Mouse (Mus musculus) cortical plate, adult 2 months (tissue): ENCODE measurements around the gene Kif26a. TPM values are rescaled to one million over a fixed set of nuclear protein-coding genes. Genes with fewer than 3 reads are reported as not detected.

Experiments used
- H3K27ac ChIP-seq: fragments of 200-500 bp; 2 replicates; pipeline ENCODE4 v1.5.1; 2012; ENCODE audit warnings: low read length, control low read depth, inconsistent platforms; ENCODE audit not compliant: insufficient read depth
- H3K4me1 ChIP-seq: fragments of 200-500 bp; 2 replicates; pipeline ENCODE4 v1.6.1; 2011; ENCODE audit warnings: low read length; ENCODE audit not compliant: control insufficient read depth, insufficient read depth
- H3K4me3 ChIP-seq: fragments of 200-500 bp; 2 replicates; pipeline ENCODE4 v1.5.1; 2011; ENCODE audit warnings: mild to moderate bottlenecking, low read length, control low read depth; ENCODE audit not compliant: insufficient read depth
- CTCF ChIP-seq: fragments of 200-500 bp; IDR thresholded peaks from 2 replicates; pipeline ENCODE4 v1.5.1; 2011; ENCODE audit warnings: mild to moderate bottlenecking, control low read depth, low read length; ENCODE audit not compliant: insufficient read depth; ENCODE audit errors: extremely low read depth
- POLR2A ChIP-seq: fragments of 200-500 bp; IDR thresholded peaks from 2 replicates; pipeline ENCODE4 v1.6.1; 2011; ENCODE audit warnings: mild to moderate bottlenecking, low read length, control low read depth; ENCODE audit not compliant: insufficient read depth; ENCODE audit errors: extremely low read depth
- polyA plus RNA-seq: library from polyadenylated mRNA; depleted of rRNA; stranded (reverse); fragments of >200 nt; gene quantifications from 2 replicates; pipeline ENCODE4 v1.2.3, GENCODE M21; 2012

The Kif26a gene
- polyA plus RNA-seq, 1 experiment = 3.3 TPM

GRCm38 (mm10) chr12:112156804-112157203 lies 10.8 kb downstream of the Kif26a start:
- TF ChIP-seq CTCF (no peak), POLR2A (no peak)
- no peak overlapping the region for H3K4me3 ChIP-seq
- no peaks in the 10 kb centered on the region for H3K4me1 ChIP-seq

GRCm38 (mm10) chr12:112158246-112158645 lies 12.2 kb downstream of the Kif26a start:
- Histone ChIP-seq H3K4me3 (no peak overlapping the region), H3K27ac (no peak overlapping the region), H3K4me1 (no peaks in the 10 kb centered on the region)
- no peak for TF ChIP-seq CTCF

More at GRCm38 (mm10) chr12:112156804-112157203, 10.8 kb downstream of the Kif26a start:
- no peak overlapping the region for H3K27ac ChIP-seq

DNA sequence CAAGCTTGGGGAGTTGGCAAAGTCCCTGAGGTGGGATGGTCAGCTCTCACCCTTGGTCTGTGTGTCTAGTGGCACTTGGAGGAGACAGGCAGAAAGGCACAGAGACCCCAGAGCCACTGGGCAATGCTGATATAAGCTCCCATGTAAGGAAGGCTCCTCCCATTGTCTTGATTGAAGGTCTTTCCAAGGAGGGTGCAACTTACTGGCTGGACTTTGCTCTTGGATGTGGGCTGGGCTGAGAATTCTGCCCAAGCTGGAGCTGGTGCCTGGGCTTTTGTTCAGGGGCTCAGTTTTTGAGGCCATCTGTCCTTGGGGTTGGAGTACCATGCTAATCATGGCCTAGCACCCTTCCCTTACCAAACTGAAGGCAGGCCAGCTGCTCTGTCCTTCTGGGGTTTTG lies 12.8 kb downstream of the Kif26a start:
- H3K4me1 ChIP-seq = no peaks in the 10 kb centered on the region
- TF ChIP-seq CTCF (no peak), POLR2A (no peak)

DNA sequence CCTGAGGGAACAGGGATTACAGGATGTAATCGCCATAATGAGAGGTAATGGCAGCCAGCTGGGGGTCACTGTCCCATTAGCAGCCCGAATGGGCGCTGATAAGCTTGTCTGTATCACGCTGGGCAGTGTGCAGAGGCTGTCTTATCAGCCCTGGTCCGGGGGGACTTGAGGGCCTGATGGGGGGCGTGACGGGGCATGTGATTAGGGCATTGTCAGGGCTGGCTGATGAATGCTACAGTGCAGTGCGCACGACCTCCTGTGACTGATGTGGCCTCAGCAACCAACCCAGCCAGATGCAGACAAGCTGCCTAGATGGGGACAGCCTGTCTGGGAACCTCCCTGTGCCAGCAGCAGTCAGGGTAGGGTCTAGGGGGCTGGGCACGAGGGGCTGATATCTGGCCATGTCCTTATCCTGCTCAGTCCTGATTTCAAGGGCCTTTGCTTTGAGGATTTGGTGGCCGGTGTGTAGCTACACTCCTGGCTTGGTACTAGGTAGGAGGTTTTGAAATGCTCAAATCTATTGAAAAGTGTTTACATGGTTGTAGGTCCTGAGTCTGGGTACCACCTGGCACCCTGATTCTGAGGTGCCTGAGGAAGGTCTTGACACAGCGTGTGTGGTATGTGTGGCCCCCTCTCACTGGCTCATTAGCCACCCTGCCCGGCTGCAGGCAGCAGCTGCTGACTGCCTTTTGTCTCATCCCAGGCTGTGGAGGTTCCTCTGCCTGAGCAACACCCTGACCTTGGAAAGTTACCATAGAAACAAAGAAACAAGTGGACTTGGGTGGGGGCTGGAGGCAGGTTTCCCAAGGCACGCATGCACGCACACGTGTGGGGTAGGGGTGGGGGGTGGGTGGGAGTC lies 18.2 kb downstream of the Kif26a start:
- no peak overlapping the region for H3K27ac ChIP-seq
- TF ChIP-seq CTCF (no peak), POLR2A (no peak)
- H3K4me1 ChIP-seq = no peaks in the 10 kb centered on the region
- H3K4me3 ChIP-seq = no peak overlapping the region

More for the DNA sequence above, 12.8 kb downstream of the Kif26a start:
- Histone ChIP-seq H3K27ac (no peak overlapping the region), H3K4me3 (no peak overlapping the region)

GRCm38 (mm10) chr12:112164840-112165219 lies 18.8 kb downstream of the Kif26a start:
- no peak overlapping the region for H3K27ac ChIP-seq
- H3K4me1 ChIP-seq = no peaks in the 10 kb centered on the region
- H3K4me3 ChIP-seq = no peak overlapping the region
- TF ChIP-seq CTCF (no peak), POLR2A (no peak)

DNA sequence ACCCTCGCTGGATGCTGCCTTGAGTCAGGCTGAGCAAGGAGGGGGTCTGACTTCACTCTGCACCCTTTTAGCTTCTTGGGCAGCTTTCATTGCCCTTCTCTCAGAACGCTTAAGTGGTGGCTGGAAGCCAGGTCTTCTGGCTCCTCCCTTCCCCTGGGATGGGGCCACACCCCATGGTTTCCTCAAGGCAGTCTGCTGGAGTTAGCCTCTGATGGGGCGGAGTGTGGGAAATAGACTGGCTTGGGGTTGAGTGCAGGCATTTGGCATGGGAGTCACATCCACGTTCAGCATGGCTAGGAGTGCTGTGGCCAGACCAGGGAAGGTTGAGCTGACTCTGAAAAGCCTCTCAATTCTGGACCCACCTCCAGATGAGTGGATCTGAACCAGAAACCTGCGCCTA lies 23.2 kb downstream of the Kif26a start:
- Histone ChIP-seq H3K4me3 (no peak overlapping the region), H3K27ac (no peak overlapping the region), H3K4me1 (0 out of 2 replicates have a peak, but pooled peaks cover 2% of the 10 kb centered on the region)
- no peak for TF ChIP-seq POLR2A
- no peak for TF ChIP-seq CTCF

DNA sequence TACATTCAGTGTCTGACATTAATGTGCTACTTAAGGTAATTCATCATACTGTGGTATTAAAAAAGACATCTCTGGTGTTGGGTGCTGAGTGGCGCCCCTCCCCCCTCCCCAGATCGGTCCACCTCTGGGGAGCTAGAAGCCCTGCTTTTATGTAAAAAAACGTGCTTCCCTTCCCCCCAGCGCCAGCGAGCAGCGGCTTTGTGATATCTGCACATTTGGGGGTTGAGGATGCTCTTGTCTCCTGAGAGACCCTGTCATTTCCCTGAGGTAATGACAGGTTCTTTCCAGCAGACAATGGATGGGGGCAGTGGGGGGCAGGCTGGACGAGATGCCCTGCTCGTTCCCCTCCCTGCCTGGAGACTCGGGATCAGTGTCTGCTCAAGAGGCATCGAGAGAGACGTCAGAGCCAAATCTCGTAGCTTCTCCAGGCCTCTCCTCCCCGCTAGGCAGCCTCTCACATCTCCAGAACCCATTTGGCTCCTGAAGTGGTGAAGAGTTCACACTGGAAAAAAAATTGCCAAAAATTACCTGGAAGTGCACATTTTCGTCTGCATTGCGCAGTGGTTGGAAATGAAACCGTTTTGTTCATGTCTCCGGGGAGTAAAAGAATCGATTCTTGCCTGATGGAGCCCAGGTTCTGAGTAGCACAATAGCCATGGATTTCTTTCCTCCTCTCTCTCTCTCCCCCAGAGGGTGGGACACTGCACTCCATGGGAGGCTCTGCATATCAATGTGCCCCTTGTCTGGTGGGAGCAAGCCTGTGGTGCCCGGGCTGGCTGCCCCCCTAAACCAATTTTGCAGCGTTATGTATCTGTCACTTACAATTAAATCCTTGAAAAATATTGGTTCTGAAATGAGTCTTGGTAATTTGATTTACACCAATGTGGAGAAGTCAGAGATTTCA lies 24.9 kb downstream of the Kif26a start:
- TF ChIP-seq CTCF (no peak), POLR2A (no peak)
- H3K27ac ChIP-seq = no peak overlapping the region

DNA sequence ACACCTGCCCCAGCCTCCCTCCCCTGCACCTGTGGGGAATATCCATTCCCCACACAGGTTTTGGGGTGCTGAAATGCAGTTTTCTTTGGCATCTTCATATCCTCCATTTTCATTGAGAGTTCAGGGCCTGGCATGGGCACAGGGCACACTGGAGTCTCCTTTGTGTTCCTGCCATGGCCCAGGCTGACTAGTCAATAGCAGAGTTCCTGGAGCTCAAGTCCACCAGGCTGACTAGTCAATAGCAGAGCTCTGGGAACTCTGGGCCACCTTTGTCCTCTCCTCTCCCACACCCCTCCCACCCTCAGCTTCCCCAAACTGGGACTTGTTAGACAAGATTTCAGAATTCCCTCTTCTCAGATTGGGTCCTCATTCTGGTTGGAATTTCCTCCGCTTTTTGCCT lies 25.6 kb downstream of the Kif26a start:
- TF ChIP-seq CTCF (no peak), POLR2A (no peak)
- Histone ChIP-seq H3K4me3 (no peak overlapping the region), H3K27ac (no peak overlapping the region), H3K4me1 (0 out of 2 replicates have a peak, but pooled peaks cover 2% of the 10 kb centered on the region)

More for the DNA sequence above, 24.9 kb downstream of the Kif26a start:
- Histone ChIP-seq H3K4me3 (no peak overlapping the region), H3K4me1 (0 out of 2 replicates have a peak, but pooled peaks cover 2% of the 10 kb centered on the region)

DNA sequence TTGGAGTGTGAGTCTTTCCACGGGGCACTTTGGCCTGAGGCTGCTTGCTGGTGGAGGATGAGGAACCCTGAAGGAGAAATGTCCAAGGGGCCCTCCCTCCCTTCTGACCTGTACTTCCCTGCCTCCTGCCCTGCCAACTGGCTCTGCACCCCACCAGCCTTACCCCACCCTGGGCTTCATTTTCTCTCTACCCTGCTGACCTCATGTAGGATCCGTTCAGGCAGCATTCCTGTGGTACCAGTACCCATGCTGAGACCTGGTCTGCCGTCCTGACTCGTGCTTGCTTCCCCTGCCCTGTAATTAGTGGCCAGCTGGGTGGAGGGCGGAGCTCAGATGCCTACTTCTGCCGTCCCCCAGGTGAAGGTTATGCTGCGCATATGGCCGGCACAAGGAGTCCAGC lies 26.2 kb downstream of the Kif26a start:
- no peak for TF ChIP-seq POLR2A
- no peak for TF ChIP-seq CTCF
- H3K27ac ChIP-seq = no peak overlapping the region
- H3K4me3 ChIP-seq = no peak overlapping the region
- 0 out of 2 replicates have a peak, but pooled peaks cover 2% of the 10 kb centered on the region for H3K4me1 ChIP-seq

DNA sequence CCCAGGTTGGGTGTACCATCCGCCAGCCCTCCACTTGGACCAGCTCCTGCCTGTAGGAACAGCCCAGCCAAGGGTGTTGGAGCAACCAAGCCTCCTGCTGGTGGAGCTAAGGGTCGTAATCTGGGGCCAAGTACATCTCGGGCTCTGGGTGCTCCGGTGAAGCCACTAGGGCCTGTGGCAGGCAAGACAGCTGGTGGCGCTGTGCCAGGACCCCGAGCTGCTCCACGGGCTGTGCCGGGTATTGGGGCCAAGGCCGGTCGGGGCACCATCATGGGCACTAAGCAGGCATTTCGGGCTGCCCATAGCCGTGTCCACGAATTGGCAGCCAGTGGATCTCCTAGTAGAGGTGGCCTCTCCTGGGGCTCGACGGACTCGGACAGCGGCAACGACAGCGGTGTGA lies 31.7 kb downstream of the Kif26a start:
- H3K27ac ChIP-seq = no peak overlapping the region
- no peak for TF ChIP-seq POLR2A
- no peak for TF ChIP-seq CTCF
- H3K4me1 ChIP-seq = no peaks in the 10 kb centered on the region
- H3K4me3 ChIP-seq = no peak overlapping the region
